Mouse (Mus musculus) liver, adult 2 months (tissue): Measurements from ENCODE around the gene Pou2f3.
A peak's percentile ranks its signal among the peaks of the same experiment; 100 is the strongest.

Source experiments
- CTCF ChIP-seq: fragments of 200-500 bp; IDR thresholded peaks from 2 replicates; pipeline ENCODE4 v1.5.1; 2011; ENCODE audit warnings: low read depth, low read length, control low read depth
- POLR2A ChIP-seq: fragments of 200-500 bp; IDR thresholded peaks from 2 replicates; pipeline ENCODE4 v1.6.1; 2011; ENCODE audit warnings: low read length, control low read depth; ENCODE audit not compliant: insufficient read depth; ENCODE audit errors: extremely low read depth

- peak; percentile 76 for TF ChIP-seq CTCF
- no peak for TF ChIP-seq POLR2A
Observed at GRCm38 (mm10) chr9:43141839-43142238, 68.3 kb downstream of the Pou2f3 start.
